Mouse (Mus musculus): ENCODE measurements around the gene Cmtm3. TPM values are rescaled to one million over a fixed set of nuclear protein-coding genes. Genes with fewer than 3 reads are reported as not detected.
"Not testable (repeated sequence)": the region's sequence is repeated elsewhere in the genome, so short reads cannot be mapped to it uniquely, and the experiment has no call there.

Gene Cmtm3
- total RNA-seq (2021), result 10 to 100 TPM; 14.6 to 19.4 TPM

- intact Hi-C loops (cut with DNase I), result no loop called here
- DNase-seq (ENCODE audit: low spot score), result peak; percentile 34
Measured at GRCm38 (mm10) chr8:104339229-104339982, at the start of gene Cmtm3. TSS of gene Cmtm3 (plus strand) at chr8:104339410.

GRCm38 (mm10) chr8:104293081-104293480, 46.1 kb upstream of the Cmtm3 start, which contains the start of gene Cmtm2a:
TSS of gene Cmtm2a (minus strand) at chr8:104293181.
- intact Hi-C loops (cut with DNase I); DNase-seq (ENCODE audit: low spot score): not testable (repeated sequence)

GRCm38 (mm10) chr8:104294396-104294795, 44.8 kb upstream of the Cmtm3 start:
- intact Hi-C loops (cut with DNase I), result no loop called here
- DNase-seq (ENCODE audit: low spot score), result no peak

- intact Hi-C loops (cut with DNase I); DNase-seq (ENCODE audit: low spot score): not testable (repeated sequence)
Measured at GRCm38 (mm10) chr8:104301577-104301976, 37.6 kb upstream of the Cmtm3 start.

GRCm38 (mm10) chr8:104302536-104302935, 36.7 kb upstream of the Cmtm3 start:
- intact Hi-C loops (cut with DNase I); DNase-seq (ENCODE audit: low spot score): not testable (repeated sequence)

- no peak for DNase-seq (ENCODE audit: low spot score)
- intact Hi-C loops (cut with DNase I), result no loop called here
Measured at GRCm38 (mm10) chr8:104304962-104305361, 34.2 kb upstream of the Cmtm3 start.

GRCm38 (mm10) chr8:104308341-104308740, 30.9 kb upstream of the Cmtm3 start:
- intact Hi-C loops (cut with DNase I); DNase-seq (ENCODE audit: low spot score): not testable (repeated sequence)

GRCm38 (mm10) chr8:104309441-104310155, 29.6 kb upstream of the Cmtm3 start, which contains the start of the genes Gm45711 and Cmtm1:
TSS of gene Gm45711 (minus strand) at chr8:104310081.
TSS of gene Cmtm1 (minus strand) at chr8:104310145.
- intact Hi-C loops (cut with DNase I), result not testable (repeated sequence)
- peak; percentile 13 for DNase-seq (ENCODE audit: low spot score)

- intact Hi-C loops (cut with DNase I); DNase-seq (ENCODE audit: low spot score): not testable (repeated sequence)
Measured at GRCm38 (mm10) chr8:104312023-104312422, 27.2 kb upstream of the Cmtm3 start.

- no peak for DNase-seq (ENCODE audit: low spot score)
- intact Hi-C loops (cut with DNase I), result no loop called here
Measured at GRCm38 (mm10) chr8:104313311-104313710, 25.9 kb upstream of the Cmtm3 start.

- DNase-seq (ENCODE audit: low spot score); intact Hi-C loops (cut with DNase I): not testable (repeated sequence)
Measured at GRCm38 (mm10) chr8:104321267-104321666, 17.9 kb upstream of the Cmtm3 start, which contains the start of gene Gm11020. TSS of gene Gm11020 (plus strand) at chr8:104321567.

GRCm38 (mm10) chr8:104321930-104322329, 17.3 kb upstream of the Cmtm3 start, which contains the start of gene Cmtm2b:
TSS of gene Cmtm2b (plus strand) at chr8:104322230.
- intact Hi-C loops (cut with DNase I), result not testable (repeated sequence)

GRCm38 (mm10) chr8:104332665-104333631, 6.3 kb upstream of the Cmtm3 start:
- DNase-seq (ENCODE audit: low spot score), result no peak
- intact Hi-C loops (cut with DNase I), result no loop called here

More at GRCm38 (mm10) chr8:104321930-104322329, 17.3 kb upstream of the Cmtm3 start, which contains the start of gene Cmtm2b:
- not testable (repeated sequence) for DNase-seq (ENCODE audit: low spot score)

- intact Hi-C loops (cut with DNase I), result no loop called here
- DNase-seq (ENCODE audit: low spot score), result no peak
Measured at GRCm38 (mm10) chr8:104333786-104334185, 5.4 kb upstream of the Cmtm3 start.

- DNase-seq (ENCODE audit: low spot score), result no peak
- intact Hi-C loops (cut with DNase I), result no loop called here
Measured at GRCm38 (mm10) chr8:104334196-104334595, 5.0 kb upstream of the Cmtm3 start.

GRCm38 (mm10) chr8:104336806-104337205, 2.4 kb upstream of the Cmtm3 start:
- intact Hi-C loops (cut with DNase I), result no loop called here

GRCm38 (mm10) chr8:104337890-104338289, 1.3 kb upstream of the Cmtm3 start:
- intact Hi-C loops (cut with DNase I), result no loop called here
- DNase-seq (ENCODE audit: low spot score), result no peak

More at GRCm38 (mm10) chr8:104336806-104337205, 2.4 kb upstream of the Cmtm3 start:
- no peak for DNase-seq (ENCODE audit: low spot score)

GRCm38 (mm10) chr8:104339983-104340232, 698 bp downstream of the Cmtm3 start:
- intact Hi-C loops (cut with DNase I), result loop anchor here (5.0 to 10.0 kb wide), 3 partner anchors 62 to 195 kb away; partner anchors contain the start of genes Car7 and Nae1
- DNase-seq (ENCODE audit: low spot score), result no peak

All from heart, postnatal 25 days (tissue).